Mouse (Mus musculus) heart, postnatal 10 days (tissue): ENCODE measurements around the gene Nosip. TPM values are rescaled to one million over a fixed set of nuclear protein-coding genes. Genes with fewer than 3 reads are reported as not detected.
"Not testable (repeated sequence)": the region's sequence is repeated elsewhere in the genome, so short reads cannot be mapped to it uniquely, and the experiment has no call there.

Source experiments
- DNase-seq, 2 experiments: peaks; one replicate each; pipeline ENCODE4 v3.0.0; 2021
- intact Hi-C: fragments of 180-260 bp; cut with DNase I; formaldehyde crosslinking; loops from one replicate; pipeline ENCODE4 v1.15.1; 2025
- total RNA-seq, 2 experiments: library from RNA; stranded (reverse); gene quantifications; 2 replicates each; pipeline ENCODE4 v1.2.3; 2021

Gene Nosip
- total RNA-seq, 2 experiments from 2014 or later = 33.9 to 35.9 TPM

- intact Hi-C loops = no loop called here
- no peak for DNase-seq
Observed at GRCm38 (mm10) chr7:45106441-45106840, 44.2 kb downstream of the Nosip start.

- intact Hi-C loops = no loop called here
- no peak for DNase-seq
Observed at GRCm38 (mm10) chr7:45107052-45107645, 44.9 kb downstream of the Nosip start.

- intact Hi-C loops, DNase-seq: not testable (repeated sequence)
Observed at GRCm38 (mm10) chr7:45110089-45110488, 47.9 kb downstream of the Nosip start.

- intact Hi-C loops = no loop called here
- no peak for DNase-seq
Observed at GRCm38 (mm10) chr7:45111940-45112339, 49.7 kb downstream of the Nosip start.

- intact Hi-C loops = no loop called here
- no peak for DNase-seq
Observed at GRCm38 (mm10) chr7:45112529-45112928, 50.3 kb downstream of the Nosip start.

- intact Hi-C loops = no loop called here
- no peak for DNase-seq
Observed at GRCm38 (mm10) chr7:45113476-45113875, 51.2 kb downstream of the Nosip start.

- DNase-seq = no peak
- intact Hi-C loops = no loop called here
Observed at GRCm38 (mm10) chr7:45117566-45117965, 55.3 kb downstream of the Nosip start.

- intact Hi-C loops = loop anchor here (2.0 kb wide), 1 partner anchor 14 kb away; no protein-coding TSS in a partner anchor
- no peak for DNase-seq
Observed at GRCm38 (mm10) chr7:45118336-45118735, 56.1 kb downstream of the Nosip start.

GRCm38 (mm10) chr7:45119780-45120709 lies 57.8 kb downstream of the Nosip start:
- intact Hi-C loops = loop anchor here (2.0 to 5.0 kb wide), 2 partner anchors 15 to 38 kb away; no protein-coding TSS in a partner anchor
- DNase-seq = no peak

- intact Hi-C loops = loop anchor here (5.0 kb wide), 1 partner anchor 39 kb away; no protein-coding TSS in a partner anchor
- peak; percentile 56 to 63 for DNase-seq
Observed at GRCm38 (mm10) chr7:45121404-45121803, 59.2 kb downstream of the Nosip start.

GRCm38 (mm10) chr7:45121966-45122365 lies 59.7 kb downstream of the Nosip start:
- intact Hi-C loops = loop anchor here (5.0 kb wide), 1 partner anchor 40 kb away; no protein-coding TSS in a partner anchor
- no peak for DNase-seq

- intact Hi-C loops = loop anchor here (5.0 kb wide), 1 partner anchor 40 kb away; no protein-coding TSS in a partner anchor
- DNase-seq = no peak
Observed at GRCm38 (mm10) chr7:45122561-45123185, 60.4 kb downstream of the Nosip start.

- intact Hi-C loops = loop anchor here (5.0 kb wide), 1 partner anchor 41 kb away; no protein-coding TSS in a partner anchor
- DNase-seq = no peak
Observed at GRCm38 (mm10) chr7:45123186-45123570, 60.9 kb downstream of the Nosip start.

- peak; percentile 99 for DNase-seq
- intact Hi-C loops = loop anchor here (5.0 kb wide), 1 partner anchor 42 kb away; no protein-coding TSS in a partner anchor
Observed at GRCm38 (mm10) chr7:45124224-45125143, 62.3 kb downstream of the Nosip start, which contains the start of gene Rps11. Gene Rps11, minus strand, starts transcription at chr7:45124439.

GRCm38 (mm10) chr7:45125144-45125600 lies 62.9 kb downstream of the Nosip start:
- no peak for DNase-seq
- intact Hi-C loops = no loop called here

- not testable (repeated sequence) for DNase-seq
Observed at GRCm38 (mm10) chr7:45125649-45126048, 63.4 kb downstream of the Nosip start.

GRCm38 (mm10) chr7:45126147-45126843 lies 64.1 kb downstream of the Nosip start:
- DNase-seq = no peak
- intact Hi-C loops = no loop called here

More at GRCm38 (mm10) chr7:45125649-45126048, 63.4 kb downstream of the Nosip start:
- intact Hi-C loops = not testable (repeated sequence)

GRCm38 (mm10) chr7:45126844-45127699 lies 64.8 kb downstream of the Nosip start:
- no peak for DNase-seq
- intact Hi-C loops = no loop called here
